Mouse (Mus musculus): ENCODE data around the gene Gm10300.

Gm10300 gene

DNA sequence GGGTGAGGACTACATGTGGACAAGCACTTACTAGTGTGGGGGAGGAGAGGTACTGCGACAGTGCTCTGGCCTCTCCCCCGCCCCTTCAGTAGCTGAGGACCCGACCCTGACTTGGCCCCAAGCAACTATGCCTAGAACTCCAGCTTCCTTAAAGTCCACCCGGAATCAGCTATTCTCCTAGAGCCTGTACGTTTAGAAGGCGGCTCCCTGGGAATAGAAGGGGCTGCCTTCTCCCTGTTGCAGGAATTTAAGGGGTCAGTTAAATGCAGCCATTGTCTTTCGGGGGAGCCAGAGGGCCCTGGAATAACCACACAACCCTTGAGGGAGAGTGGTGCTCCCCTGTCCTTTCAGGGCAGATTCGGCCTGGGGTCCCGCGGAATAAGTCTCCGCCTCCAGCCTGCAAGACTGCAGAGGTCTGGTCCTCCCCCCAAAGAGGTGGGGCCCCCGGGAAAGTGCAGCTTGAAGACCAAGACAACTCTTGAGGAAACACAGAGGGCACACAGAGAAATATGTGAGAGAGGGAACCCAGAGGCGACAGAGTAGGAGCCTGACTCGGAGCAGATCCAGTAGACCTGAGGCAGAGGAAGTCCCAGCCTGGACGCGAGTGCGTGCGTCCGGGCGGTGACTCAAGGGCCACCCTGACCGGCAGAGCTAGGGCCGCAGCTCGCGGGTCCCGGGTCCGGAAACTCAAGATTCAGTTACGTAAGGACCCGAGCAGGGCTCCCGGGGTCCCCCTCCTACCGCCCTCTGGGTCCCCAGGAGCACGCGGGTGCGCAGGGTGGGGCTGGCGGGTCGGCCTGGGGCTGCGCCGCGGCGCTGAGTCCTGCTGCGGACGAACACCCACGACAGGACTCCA is at the start of gene Gm10300:
Gene Gm10300 (plus strand): TSS at position 621 of the 856 bp plus-strand sequence.
- peak; percentile 42 to 69 for DNase-seq

DNA sequence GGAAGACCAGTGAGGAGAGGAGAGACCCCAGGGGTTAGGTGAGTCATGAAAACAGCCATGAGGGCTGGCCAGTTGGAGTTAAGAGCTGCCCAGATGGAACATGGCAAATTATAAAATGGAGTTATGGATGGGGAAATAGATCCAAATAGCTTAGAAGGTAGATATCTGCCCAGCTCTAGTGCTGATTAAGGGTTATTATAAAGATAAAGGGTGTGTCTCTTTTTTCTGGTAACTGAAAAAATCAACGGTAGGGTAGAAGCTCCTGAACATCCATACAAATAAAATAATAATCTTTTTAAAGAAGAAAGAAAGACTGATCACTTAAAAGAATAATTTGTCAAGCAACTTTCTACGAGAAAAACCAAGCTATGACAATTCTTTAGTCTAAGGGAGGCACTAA is 49.2 kb upstream of the Gm10300 start:
- no peak for DNase-seq

DNA sequence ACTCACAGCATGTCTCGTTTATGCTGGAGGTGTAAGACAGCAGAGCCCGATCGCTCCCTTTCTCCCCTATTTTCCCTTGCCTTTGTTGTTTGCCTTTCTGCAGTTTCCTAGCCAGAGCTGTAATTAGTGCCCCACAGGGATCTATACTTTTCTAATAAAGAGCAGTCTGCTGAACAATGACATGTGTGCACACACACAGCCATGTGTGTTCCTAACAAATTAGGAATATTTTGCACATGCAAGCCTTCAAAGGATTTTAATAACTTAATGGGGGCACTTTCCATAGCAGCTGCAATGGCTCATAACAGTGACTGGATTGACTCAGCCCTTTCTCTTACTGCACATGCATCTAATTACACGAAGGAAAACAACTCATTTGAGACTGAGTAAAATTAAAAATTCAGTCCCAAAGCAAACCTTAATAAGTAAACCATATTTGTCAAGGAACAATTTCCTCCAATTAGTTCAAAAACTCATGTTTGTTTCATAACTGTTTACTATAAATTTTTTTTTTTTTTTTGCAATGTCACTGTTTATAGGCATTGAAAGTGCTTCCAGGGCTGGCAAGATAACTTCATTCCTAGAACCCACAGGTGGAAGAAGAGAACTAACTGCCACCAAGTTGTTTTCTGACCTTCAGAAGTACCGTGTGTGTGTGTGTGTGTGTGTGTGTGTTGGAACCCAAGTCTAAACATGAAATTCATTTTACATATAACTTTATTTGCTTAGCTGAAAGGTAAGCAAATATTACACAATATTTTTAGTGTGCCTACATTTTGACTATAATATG is 48.6 kb upstream of the Gm10300 start:
- DNase-seq: no peak

DNA sequence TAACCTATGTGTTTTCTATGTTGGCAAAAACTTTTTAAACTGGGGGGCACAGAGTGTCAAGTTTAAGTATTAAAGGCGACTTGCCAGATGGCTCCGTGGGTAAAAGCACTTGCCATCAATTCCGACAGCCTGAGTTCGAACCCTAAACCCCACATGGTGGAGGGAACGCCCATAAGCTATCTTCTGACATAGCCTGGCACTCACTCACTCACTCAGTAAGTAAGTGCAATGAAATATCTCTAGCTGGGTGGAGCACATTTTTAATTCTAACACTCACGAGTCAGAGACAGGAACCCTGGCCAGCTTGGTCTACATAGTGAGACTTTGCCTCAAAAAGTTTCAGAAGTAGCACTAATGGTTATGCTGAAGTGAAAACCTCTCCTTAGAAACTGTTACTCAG is 47.3 kb upstream of the Gm10300 start:
- no peak for DNase-seq

DNA sequence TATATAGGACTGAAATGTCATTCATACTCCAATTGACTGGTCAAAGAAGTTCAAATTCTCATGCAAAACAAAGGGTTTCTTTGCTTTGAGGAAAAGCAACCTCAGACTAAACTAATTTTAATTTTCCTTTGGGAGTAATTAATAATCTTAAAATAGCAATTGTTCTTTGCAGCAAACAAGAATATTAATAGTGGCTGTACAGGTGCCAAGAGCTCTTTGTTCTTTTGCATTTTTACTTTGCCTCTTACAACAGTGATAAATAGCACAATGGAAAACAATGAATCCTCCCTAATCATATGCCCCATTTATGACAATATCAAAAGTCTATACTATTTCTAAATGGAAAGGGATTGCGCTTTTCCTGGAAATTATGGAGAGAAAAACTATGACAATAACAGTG is 46.7 kb upstream of the Gm10300 start:
- DNase-seq: no peak

GRCm38 (mm10) chr4:132029851-132030741 is 44.4 kb upstream of the Gm10300 start:
- DNase-seq: no peak

- DNase-seq: no peak
Measured at GRCm38 (mm10) chr4:132033183-132033582, 41.3 kb upstream of the Gm10300 start.

- no peak for DNase-seq
Measured at GRCm38 (mm10) chr4:132034242-132034641, 40.3 kb upstream of the Gm10300 start.

- no peak for DNase-seq
Measured at GRCm38 (mm10) chr4:132037137-132037536, 37.4 kb upstream of the Gm10300 start.

DNA sequence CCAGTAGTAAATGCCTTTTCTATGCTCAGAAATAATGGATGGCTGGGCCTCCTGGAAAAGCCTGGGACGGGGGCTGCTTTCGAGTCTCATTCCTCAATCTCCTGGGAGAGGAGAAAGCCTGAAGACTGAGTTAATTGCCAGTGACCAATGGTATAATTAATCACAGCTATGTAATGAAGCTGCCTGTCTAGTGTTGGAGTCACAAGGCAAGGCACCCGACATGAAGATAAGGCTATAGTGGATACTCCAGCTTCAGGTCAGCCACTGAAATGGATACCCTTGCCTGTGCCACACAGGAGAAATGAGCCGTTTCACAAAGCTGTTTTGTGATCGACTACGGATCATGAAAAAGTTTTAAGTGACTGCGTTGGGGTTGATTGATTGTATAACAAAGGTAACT is 36.5 kb upstream of the Gm10300 start:
- no peak for DNase-seq

DNA sequence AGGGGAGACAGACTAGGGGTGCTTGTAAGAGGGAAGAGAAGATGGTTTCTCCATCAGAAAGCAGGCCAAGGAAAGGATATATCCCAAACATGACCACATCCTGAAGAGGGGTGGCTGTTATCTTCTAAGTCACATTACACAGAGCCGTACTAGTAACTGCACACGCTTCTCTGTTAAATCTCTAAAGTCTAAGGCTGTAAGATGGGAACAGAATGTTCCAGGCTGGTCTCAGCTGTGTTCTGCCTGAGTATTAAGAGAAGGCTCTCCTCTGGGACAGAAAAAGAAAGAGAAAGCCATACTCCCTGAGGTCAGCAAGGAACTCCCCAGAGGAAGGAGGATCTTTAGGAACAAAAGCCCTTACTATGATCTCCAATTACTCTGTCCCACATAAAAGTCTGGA is 35.7 kb upstream of the Gm10300 start:
- DNase-seq: no peak

DNA sequence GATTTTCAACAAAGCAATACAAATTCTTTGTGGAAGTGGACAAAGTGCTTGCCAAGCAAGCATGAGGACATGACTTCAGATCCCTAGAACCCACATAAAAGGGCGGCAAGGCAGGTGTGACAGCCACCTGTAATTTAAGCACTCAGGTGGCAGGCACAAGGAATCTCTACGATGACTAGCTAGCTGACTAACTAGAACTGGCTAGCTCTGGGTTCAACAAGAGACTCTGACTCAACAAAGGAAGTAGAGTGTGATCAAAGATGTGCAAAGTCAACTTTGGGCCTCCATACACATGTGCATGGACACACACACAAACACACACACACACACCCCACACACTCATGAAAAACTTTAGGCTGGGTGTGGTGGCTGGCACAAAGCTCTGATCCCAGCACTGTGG is 35.0 kb upstream of the Gm10300 start:
- no peak for DNase-seq

GRCm38 (mm10) chr4:132039975-132040645 is 34.4 kb upstream of the Gm10300 start:
- DNase-seq: no peak

DNA sequence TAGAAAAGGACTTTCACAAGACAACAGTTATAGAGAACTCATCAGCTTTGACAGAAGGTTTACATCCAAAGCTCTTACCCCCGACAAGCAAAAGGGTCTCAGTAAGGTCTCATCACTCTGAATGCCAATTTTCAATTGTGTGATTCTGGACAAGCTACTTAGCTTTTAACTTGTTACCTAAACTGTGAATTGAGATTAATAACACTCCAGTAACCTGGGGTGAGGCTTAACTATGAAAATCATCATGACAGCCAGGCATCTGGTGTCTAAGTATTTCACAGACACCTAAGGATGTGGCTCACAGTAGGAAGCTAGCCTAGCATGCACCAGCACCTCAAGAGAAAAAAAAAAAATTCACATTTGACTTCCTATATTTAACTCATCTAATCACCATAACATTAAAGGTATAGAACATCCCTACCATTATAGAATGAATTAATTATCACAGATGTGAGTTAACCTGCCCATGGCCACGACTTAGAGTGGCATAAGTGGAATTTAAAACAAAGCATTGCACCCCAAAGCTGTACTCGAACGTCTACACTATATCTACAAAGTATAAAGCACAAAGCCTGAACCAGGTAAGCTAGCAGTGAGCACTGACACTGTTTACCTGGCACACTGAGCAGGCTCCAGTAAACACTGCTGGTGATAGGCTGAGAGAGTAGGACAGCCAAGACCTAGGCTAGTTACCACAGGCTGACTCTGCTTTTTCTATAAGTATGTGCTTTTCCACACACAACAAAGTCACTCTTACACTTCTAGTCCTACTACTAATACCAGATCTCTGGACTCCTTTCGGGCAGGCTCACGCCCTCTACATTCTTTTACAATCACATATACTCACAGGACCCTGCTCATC is 32.8 kb upstream of the Gm10300 start:
- DNase-seq: no peak

GRCm38 (mm10) chr4:132043726-132044125 is 30.8 kb upstream of the Gm10300 start:
- no peak for DNase-seq

GRCm38 (mm10) chr4:132048011-132048991 is 26.2 kb upstream of the Gm10300 start:
- peak; percentile 86 for DNase-seq

- peak; percentile 91 to 96 for DNase-seq
Measured at GRCm38 (mm10) chr4:132048995-132049404, 25.5 kb upstream of the Gm10300 start.

- DNase-seq: peak; percentile 70 to 76
Measured at GRCm38 (mm10) chr4:132049549-132050200, 24.8 kb upstream of the Gm10300 start.
